Mouse (Mus musculus): Measurements from ENCODE around the gene Cenpl.
"Not testable (repeated sequence)": the region's sequence is repeated elsewhere in the genome, so short reads cannot be mapped to it uniquely, and the experiment has no call there.

The Cenpl gene

DNA sequence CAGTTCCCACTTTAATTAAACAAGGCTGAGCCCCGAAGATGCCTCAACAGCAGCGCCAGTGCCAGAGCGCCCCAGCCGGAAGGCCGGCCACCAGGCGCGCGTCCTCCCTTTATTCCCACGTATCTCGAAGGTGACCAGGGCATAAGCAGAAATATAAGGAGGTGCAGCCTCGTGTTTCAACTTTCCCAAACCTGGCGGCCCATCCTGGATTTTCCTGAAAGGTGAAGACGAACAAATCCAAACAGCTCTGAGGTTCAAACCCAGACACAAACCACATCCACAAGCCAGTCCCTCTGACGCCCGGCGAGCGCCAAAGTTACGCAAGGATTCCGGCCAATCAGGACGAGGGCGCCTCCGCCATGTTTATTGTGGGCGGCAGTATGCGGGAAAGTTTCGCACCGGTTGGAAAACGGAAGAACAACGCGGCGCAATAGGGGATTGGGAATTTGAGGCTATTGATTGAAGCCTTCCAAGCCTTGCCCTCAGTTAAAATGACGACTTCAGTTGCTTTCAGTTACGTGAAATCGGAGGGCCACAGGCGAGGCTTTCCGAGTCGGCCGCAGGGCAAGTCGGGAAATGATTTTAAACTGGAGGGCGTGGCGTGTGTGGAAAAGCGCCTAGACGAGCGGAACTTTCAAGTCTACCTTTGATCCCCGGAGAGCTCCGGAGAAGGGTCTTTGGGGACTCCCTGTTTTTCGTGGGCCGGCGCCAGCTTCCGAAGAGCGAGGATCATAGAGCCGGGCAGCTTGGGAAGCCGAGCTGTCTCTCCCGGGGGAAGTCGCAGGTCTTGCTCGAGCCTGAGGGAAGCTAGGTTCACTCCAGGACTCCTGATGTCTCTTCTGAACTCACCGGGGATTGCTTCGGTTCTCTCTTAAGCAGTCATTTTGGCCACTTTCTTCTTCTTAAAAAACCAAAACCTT is at the start of gene Cenpl, which contains the start of gene Dars2:
TSS of gene Cenpl (plus strand) at position 362 of the 920 bp plus-strand sequence.
TSS of gene Dars2 (minus strand) at position 307 of the 920 bp plus-strand sequence.
- peak; percentile 97 for DNase-seq

GRCm38 (mm10) chr1:161025410-161026210 is 44.9 kb upstream of the Cenpl start:
- no peak for DNase-seq

- DNase-seq = no peak
Observed at GRCm38 (mm10) chr1:161027196-161027595, 43.3 kb upstream of the Cenpl start.

GRCm38 (mm10) chr1:161028427-161028826 is 42.1 kb upstream of the Cenpl start:
- not testable (repeated sequence) for DNase-seq

- no peak for DNase-seq
Observed at GRCm38 (mm10) chr1:161030058-161030457, 40.5 kb upstream of the Cenpl start.

GRCm38 (mm10) chr1:161031881-161032280 is 38.6 kb upstream of the Cenpl start:
- DNase-seq = no peak

DNA sequence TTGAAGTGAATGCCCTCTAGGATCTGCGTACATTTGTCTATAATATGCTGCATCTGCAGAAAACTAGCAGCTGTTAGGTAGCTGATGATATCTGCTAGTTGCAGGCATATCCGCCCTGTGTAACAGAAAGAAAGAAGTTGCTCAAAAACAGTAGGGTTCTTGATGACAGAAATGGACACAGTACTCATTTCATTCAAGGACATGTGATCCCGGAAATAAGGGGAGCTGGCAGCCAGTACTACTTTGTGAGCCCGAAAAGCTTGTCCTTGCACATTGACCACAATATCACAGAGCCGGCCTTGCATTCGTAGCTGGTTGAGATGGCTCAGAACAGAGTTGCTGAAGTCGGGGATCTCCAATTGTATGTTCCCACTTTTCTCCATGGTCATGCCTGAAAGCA is 38.2 kb upstream of the Cenpl start:
- no peak for DNase-seq

- DNase-seq = no peak
Observed at GRCm38 (mm10) chr1:161033856-161034434, 36.6 kb upstream of the Cenpl start.

- DNase-seq = peak; percentile 99 to 100
Observed at GRCm38 (mm10) chr1:161034435-161035280, 35.9 kb upstream of the Cenpl start, which contains the start of gene Zbtb37. Zbtb37 (minus strand) TSS chr1:161034849.

GRCm38 (mm10) chr1:161035281-161035785 is 35.2 kb upstream of the Cenpl start:
- peak in 1 of 2 experiments; percentile 61 for DNase-seq

- DNase-seq = peak; percentile 60 to 73
Observed at GRCm38 (mm10) chr1:161035786-161036404, 34.6 kb upstream of the Cenpl start.

GRCm38 (mm10) chr1:161036411-161036841 is 34.1 kb upstream of the Cenpl start:
- peak; percentile 22 to 32 for DNase-seq

GRCm38 (mm10) chr1:161037026-161037425 is 33.5 kb upstream of the Cenpl start:
- no peak for DNase-seq

GRCm38 (mm10) chr1:161037599-161037998 is 32.9 kb upstream of the Cenpl start:
- no peak for DNase-seq

GRCm38 (mm10) chr1:161038004-161038403 is 32.5 kb upstream of the Cenpl start:
- DNase-seq = no peak

DNA sequence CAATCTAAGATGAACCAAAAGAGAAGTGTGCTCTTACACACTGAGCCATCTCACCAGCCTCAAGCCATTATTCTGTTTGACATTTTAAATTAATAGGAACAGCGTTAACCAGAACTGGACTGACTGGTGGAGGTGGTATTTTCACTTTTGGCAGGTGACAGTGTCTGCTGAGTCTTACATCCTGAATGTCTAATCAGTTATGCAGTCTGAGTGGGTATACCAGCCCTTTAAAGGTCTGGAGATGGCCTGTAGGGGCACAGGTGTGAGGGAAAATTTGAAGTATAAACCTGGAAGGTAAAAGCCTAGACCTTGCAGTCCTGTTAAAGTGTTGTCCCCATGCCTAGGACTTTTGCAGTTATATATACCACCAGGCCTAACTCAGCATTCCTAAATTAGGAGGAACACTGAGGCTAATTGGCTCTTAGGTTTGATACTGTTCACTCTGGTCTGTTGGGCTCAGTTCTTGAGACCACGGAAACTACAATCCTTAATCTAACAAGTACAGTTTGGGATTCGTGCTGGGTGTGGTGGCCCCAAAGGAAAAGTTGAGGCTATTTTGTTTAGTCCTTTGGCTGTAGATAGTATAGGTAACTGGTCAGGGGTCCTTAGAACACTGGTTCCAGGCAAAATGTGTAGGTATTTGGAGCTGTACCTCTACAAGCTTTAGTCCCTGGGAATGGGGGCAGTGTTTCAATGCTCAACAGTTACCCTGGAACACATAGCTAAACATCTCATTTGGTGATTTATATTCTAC is 31.4 kb upstream of the Cenpl start:
- DNase-seq = no peak

- DNase-seq = peak; percentile 6 to 16
Observed at GRCm38 (mm10) chr1:161039741-161040425, 30.6 kb upstream of the Cenpl start.

GRCm38 (mm10) chr1:161040426-161040770 is 30.1 kb upstream of the Cenpl start:
- peak in 1 of 2 experiments; percentile 9 for DNase-seq

- DNase-seq = no peak
Observed at GRCm38 (mm10) chr1:161040855-161041254, 29.7 kb upstream of the Cenpl start.
